Mouse (Mus musculus) kidney, embryonic 16.5 days (tissue): ENCODE data around the gene Mrgprd. TPM values are rescaled to one million over a fixed set of nuclear protein-coding genes. Genes with fewer than 3 reads are reported as not detected.

ENCODE experiments used
- ATAC-seq: fragments of 200-750 bp; cut with Nextera tagmentation; 2 replicates; pipeline ENCODE4 v1.8.0; 2017; ENCODE audit warnings: moderate TSS enrichment; ENCODE audit not compliant: low FRiP score, low TSS enrichment
- H3K27ac ChIP-seq: fragments of 300-500 bp; sonication (generic); 2 replicates; pipeline ENCODE4 v1.5.1; 2014; ENCODE audit warnings: low read length
- H3K27me3 ChIP-seq: fragments of 300-500 bp; sonication (generic); 2 replicates; pipeline ENCODE4 v1.6.1; 2014; ENCODE audit warnings: low read length, control low read depth, mixed read lengths; ENCODE audit not compliant: insufficient read depth
- H3K36me3 ChIP-seq: fragments of 300-500 bp; sonication (generic); 2 replicates; pipeline ENCODE4 v1.6.1; 2014; ENCODE audit warnings: low read length, control low read depth, mixed read lengths; ENCODE audit not compliant: insufficient read depth
- H3K4me1 ChIP-seq: fragments of 300-500 bp; sonication (generic); 2 replicates; pipeline ENCODE4 v1.6.1; 2014; ENCODE audit warnings: low read length, control low read depth, mixed read lengths; ENCODE audit not compliant: insufficient read depth
- H3K4me2 ChIP-seq: fragments of 300-500 bp; sonication (generic); replicated peaks from 2 replicates; pipeline ENCODE4 v1.6.1; 2014; ENCODE audit warnings: low read depth, low read length
- H3K4me3 ChIP-seq: fragments of 300-500 bp; sonication (generic); 2 replicates; pipeline ENCODE4 v1.5.1; 2014; ENCODE audit warnings: mild to moderate bottlenecking, low read length
- H3K9ac ChIP-seq: fragments of 300-500 bp; sonication (generic); replicated peaks from 2 replicates; pipeline ENCODE4 v1.6.1; 2014; ENCODE audit warnings: low read length
- H3K9me3 ChIP-seq: fragments of 300-500 bp; sonication (generic); 2 replicates; pipeline ENCODE4 v1.6.1; 2016; ENCODE audit warnings: low read length, control low read depth
- WGBS: fragments of 180-500 bp; shearing (Covaris S2); extraction: QIAGEN DNeasy Blood & Tissue Kit; methylation state at CpG from one replicate; pipeline ENCODE4 v1.1.7; 2014; 5-methylcytosine and 5-hydroxymethylcytosine counted together
- polyA plus RNA-seq: library from polyadenylated mRNA; unstranded; fragments of >200 nt; fragmentation: Nextera tagmentation; extraction: Ambion mirVana; gene quantifications from 2 replicates; pipeline ENCODE4 v1.2.1, GENCODE M21; 2015

Gene Mrgprd
- polyA plus RNA-seq, 1 experiment from 2014 or later, result not detected

DNA sequence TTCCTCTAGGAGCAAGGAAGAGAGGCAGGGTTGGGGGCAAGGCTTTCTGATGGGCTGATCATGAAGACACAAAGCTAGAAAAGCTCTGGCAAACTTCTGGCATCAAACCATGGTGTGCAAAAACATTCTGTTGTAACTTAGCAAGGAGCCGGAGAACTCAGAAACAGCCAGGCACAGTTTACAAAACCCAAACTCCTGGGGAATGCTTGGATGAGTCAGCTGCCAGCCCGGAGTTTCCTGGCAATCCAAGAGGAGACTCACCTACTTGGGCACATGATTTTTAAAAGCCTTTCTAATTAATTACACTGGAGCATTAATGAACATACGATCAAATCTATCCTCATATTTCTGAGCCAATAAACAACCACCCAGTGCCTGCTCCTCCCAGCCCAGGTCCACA is 2.5 kb upstream of the Mrgprd start:
- 79% methylated on average over 3 of the region's 3 CpGs for WGBS

DNA sequence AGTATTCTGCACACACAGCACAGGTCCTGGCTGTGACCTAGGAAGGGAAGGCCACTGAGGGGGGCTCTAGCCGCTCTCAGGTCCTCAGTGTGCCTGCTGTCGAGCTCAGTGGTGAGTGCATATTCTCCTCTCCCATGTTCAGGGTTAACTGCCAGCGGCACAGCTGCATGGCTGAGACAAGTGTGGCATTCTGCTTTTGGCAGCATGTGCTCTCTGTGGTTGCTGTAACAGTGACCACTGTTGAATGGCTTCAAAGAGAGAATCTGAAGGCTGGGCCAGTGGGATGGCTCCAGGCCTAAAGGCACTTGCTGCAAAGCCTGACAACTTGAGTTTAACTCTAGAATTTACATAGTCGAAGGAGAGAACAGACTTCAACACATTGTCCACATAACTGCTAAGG is 2.9 kb downstream of the Mrgprd start:
- H3K27ac ChIP-seq, result no peak overlapping the region
- no peak overlapping the region for H3K4me3 ChIP-seq
- H3K4me1 ChIP-seq, result no peaks in the 10 kb centered on the region
- H3K27me3 ChIP-seq, result no peaks in the 10 kb centered on the region
- H3K9me3 ChIP-seq, result no peaks in the 10 kb centered on the region
- H3K36me3 ChIP-seq, result no peaks in the 10 kb centered on the region
- 73% methylated on average over 4 of the region's 4 CpGs for WGBS
- ATAC-seq, result no peak
- H3K9ac ChIP-seq, result no peak overlapping the region
- no peak overlapping the region for H3K4me2 ChIP-seq

More for the DNA sequence above, 2.5 kb upstream of the Mrgprd start:
- Histone ChIP-seq H3K36me3 (no peaks in the 10 kb centered on the region), H3K9me3 (no peaks in the 10 kb centered on the region), H3K9ac (no peak overlapping the region), H3K4me2 (no peak overlapping the region), H3K27me3 (no peaks in the 10 kb centered on the region), H3K27ac (no peak overlapping the region), H3K4me1 (0 out of 2 replicates have a peak, but pooled peaks cover 6% of the 10 kb centered on the region), H3K4me3 (no peak overlapping the region)
- no peak for ATAC-seq

DNA sequence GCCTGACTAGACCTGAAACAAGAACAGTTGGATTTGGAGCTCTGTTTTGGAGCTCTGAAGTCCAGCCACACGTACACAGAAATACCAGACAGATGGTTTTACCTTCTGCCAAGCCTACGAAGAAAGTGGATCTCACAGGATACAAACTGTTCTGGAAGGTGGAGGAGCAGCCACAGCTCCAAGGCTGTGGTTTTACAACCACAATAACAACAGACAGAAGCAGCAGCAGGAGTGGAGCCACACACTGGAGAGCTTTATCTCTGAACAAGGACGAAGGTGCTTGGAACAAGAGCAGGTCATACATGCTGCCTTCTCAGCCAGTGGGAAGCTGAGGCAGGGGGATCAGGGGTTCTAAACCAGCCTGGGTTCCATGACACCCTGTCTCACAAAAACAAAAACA is 4.8 kb downstream of the Mrgprd start:
- Histone ChIP-seq H3K4me1 (no peaks in the 10 kb centered on the region), H3K9ac (no peak overlapping the region), H3K9me3 (no peaks in the 10 kb centered on the region), H3K36me3 (no peaks in the 10 kb centered on the region), H3K4me2 (no peak overlapping the region), H3K27me3 (no peaks in the 10 kb centered on the region), H3K27ac (no peak overlapping the region), H3K4me3 (no peak overlapping the region)
- 66% methylated on average over 3 of the region's 3 CpGs for WGBS
- no peak for ATAC-seq

DNA sequence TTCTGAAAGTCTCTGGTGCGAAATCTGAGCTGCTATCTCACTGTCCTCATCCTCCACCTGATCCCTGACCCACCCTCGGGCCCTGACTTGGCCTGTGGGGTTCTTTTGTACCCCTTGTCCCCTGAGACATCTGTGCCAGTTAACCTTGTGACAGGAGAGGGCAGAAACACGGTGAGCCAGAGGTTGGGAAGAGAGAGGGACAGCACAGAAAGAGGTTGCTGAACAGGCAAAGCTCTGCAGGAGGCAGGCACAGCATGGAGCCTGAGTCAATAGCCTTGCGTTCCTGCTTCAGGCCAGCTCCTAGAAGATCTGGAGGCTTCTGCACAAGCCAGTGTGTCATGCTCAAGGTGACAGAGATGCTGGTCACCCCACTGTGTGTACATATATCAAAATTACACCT is 9.0 kb downstream of the Mrgprd start:
- Histone ChIP-seq H3K36me3 (no peaks in the 10 kb centered on the region), H3K4me2 (no peak overlapping the region), H3K9ac (no peak overlapping the region), H3K4me3 (no peak overlapping the region), H3K27me3 (no peaks in the 10 kb centered on the region), H3K4me1 (no peaks in the 10 kb centered on the region), H3K9me3 (no peaks in the 10 kb centered on the region), H3K27ac (no peak overlapping the region)
- 38% methylated on average over 4 of the region's 4 CpGs for WGBS
- ATAC-seq, result no peak

DNA sequence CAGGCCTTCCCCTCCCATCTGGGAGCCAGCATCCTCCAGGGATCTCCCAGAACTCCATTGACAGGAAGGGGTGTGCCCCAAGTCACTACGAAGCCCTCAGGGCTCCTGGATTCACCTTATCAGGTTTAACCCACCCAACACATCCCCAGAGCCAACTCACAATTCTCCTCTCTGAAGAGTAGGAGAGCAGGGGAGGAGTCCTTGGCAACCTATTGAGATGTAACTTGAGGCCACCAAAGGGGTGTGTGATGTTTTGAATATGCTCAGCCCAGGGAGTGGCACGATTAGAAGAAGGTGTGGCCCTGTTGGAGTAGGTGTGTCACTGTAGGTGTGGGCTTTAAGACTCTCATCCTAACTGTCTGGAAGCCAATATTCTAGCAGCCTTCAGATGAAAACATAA is 11.1 kb downstream of the Mrgprd start:
- 0 out of 2 replicates have a peak, but pooled peaks cover 3% of the 10 kb centered on the region for H3K4me1 ChIP-seq
- no peaks in the 10 kb centered on the region for H3K27me3 ChIP-seq
- no peak overlapping the region for H3K4me2 ChIP-seq
- ATAC-seq, result no peak
- H3K9ac ChIP-seq, result no peak overlapping the region
- 38% methylated on average over 2 of the region's 2 CpGs for WGBS
- no peaks in the 10 kb centered on the region for H3K36me3 ChIP-seq
- no peak overlapping the region for H3K4me3 ChIP-seq
- H3K27ac ChIP-seq, result no peak overlapping the region
- H3K9me3 ChIP-seq, result no peaks in the 10 kb centered on the region

DNA sequence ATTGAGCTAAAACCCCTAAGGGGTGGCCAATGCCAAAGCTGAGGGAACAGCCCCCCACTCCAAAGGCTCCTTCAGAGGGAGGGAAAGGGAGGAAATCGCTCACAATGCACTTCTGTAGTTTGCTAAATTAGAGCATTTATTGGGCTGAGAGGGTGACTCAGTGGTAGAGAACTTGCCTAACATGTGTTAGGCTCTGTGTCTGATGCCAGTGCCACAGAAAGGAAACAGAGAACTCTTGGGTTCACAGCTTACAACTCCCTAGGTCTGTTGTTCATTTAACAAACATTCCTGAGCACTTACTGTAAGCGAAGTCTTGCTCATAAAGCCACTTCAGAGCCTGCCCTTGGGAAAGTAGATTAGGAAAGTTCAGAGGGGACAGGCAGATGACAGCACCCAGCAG is 15.3 kb downstream of the Mrgprd start:
- 0 out of 2 replicates have a peak, but pooled peaks cover 3% of the 10 kb centered on the region for H3K4me1 ChIP-seq
- H3K9ac ChIP-seq, result no peak overlapping the region
- no peaks in the 10 kb centered on the region for H3K27me3 ChIP-seq
- no peak overlapping the region for H3K27ac ChIP-seq
- H3K9me3 ChIP-seq, result no peaks in the 10 kb centered on the region
- WGBS, result 42% methylated on average over 2 of the region's 2 CpGs
- no peak overlapping the region for H3K4me2 ChIP-seq
- no peaks in the 10 kb centered on the region for H3K36me3 ChIP-seq
- no peak for ATAC-seq
- H3K4me3 ChIP-seq, result no peak overlapping the region

DNA sequence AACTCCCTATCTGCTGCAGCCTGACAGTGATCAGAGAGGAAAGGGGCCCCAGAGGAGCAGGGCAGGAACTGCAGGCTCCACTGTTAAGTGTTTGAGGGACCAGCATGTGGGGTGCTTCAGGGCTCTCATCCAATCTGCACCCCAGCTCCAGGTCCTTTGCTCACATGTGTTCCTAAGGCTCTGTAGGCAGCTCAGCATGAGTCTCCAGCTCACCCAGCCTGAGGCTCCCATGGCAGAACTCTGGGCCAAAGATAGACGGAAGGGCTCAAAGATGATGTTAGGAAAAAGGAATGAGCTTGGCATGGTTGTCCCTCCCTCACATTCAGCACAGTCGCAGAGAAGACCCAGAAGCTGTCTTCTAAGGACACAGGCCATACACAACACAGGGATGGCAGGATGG is 16.0 kb downstream of the Mrgprd start:
- Histone ChIP-seq H3K27ac (no peak overlapping the region), H3K4me2 (no peak overlapping the region)
- 66% methylated on average over 2 of the region's 2 CpGs for WGBS

DNA sequence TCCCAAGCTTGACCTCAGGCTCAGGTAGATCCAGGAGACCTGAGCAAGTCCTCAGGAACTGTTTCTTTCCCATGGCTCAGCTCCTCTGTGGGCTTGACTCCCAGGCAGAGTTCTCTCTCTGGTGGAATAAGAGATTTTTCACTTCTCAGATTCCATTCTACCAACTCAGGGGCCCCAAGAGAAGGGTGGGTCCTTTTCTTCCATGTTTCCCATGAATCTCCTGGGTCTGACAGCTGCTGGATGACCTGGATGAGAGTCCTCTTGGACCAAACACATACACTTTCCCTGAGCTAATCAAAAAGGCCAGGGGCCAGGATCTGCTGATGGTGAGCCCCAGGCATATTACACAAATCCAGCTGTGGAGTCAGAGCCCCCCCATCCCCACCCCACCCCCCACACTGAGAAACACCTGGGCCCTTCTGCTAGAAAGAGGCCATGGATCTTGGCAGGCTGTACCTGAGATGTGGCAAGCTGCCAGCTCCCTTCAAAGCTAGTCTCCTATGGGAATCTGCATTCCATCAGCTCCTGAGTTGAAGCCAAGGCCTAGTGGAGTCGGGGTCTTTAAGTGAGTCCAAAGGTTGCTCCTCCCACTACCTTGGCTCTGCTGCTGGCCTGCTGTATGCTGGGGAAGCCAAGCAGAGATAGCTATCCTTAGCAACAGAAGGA is 17.9 kb downstream of the Mrgprd start:
- H3K27ac ChIP-seq, result no peak overlapping the region
- WGBS, result 54% methylated on average over 1 of the region's 1 CpGs

More for the DNA sequence above, 16.0 kb downstream of the Mrgprd start:
- ATAC-seq, result no peak
- H3K9ac ChIP-seq, result no peak overlapping the region
- no peaks in the 10 kb centered on the region for H3K9me3 ChIP-seq
- no peak overlapping the region for H3K4me3 ChIP-seq
- 0 out of 2 replicates have a peak, but pooled peaks cover 3% of the 10 kb centered on the region for H3K4me1 ChIP-seq
- no peaks in the 10 kb centered on the region for H3K27me3 ChIP-seq
- no peaks in the 10 kb centered on the region for H3K36me3 ChIP-seq

DNA sequence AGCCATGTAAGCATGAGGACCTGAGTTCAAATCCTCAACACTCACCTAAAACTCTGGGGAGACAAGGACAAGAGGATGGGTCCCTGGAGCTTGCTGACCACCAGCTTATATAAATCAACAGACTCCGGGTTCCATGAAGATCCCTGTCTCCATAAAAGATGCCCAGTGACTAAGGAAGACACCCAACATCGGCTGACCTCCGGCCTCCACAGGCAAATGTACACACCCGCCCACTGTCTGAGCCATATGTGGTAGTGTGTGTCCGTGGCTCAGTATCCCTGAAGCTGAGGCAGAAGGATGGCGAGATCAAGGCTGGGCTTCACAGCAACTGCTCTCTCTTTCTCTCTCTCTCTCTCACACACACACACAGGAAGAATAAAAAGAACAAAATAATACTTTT is 19.3 kb downstream of the Mrgprd start:
- Histone ChIP-seq H3K9ac (no peak overlapping the region), H3K4me3 (no peak overlapping the region), H3K4me1 (0 out of 2 replicates have a peak, but pooled peaks cover 3% of the 10 kb centered on the region), H3K27ac (no peak overlapping the region), H3K4me2 (no peak overlapping the region), H3K27me3 (no peaks in the 10 kb centered on the region), H3K9me3 (no peaks in the 10 kb centered on the region), H3K36me3 (no peaks in the 10 kb centered on the region)
- no peak for ATAC-seq
- WGBS, result 81% methylated on average over 6 of the region's 6 CpGs

More for the DNA sequence above, 17.9 kb downstream of the Mrgprd start:
- no peaks in the 10 kb centered on the region for H3K36me3 ChIP-seq
- ATAC-seq, result 0 out of 2 replicates have a peak, but pooled peaks have one; percentile 27
- no peak overlapping the region for H3K4me2 ChIP-seq
- H3K27me3 ChIP-seq, result no peaks in the 10 kb centered on the region
- no peak overlapping the region for H3K9ac ChIP-seq
- H3K4me1 ChIP-seq, result 0 out of 2 replicates have a peak, but pooled peaks cover 3% of the 10 kb centered on the region
- no peak overlapping the region for H3K4me3 ChIP-seq
- H3K9me3 ChIP-seq, result no peaks in the 10 kb centered on the region

DNA sequence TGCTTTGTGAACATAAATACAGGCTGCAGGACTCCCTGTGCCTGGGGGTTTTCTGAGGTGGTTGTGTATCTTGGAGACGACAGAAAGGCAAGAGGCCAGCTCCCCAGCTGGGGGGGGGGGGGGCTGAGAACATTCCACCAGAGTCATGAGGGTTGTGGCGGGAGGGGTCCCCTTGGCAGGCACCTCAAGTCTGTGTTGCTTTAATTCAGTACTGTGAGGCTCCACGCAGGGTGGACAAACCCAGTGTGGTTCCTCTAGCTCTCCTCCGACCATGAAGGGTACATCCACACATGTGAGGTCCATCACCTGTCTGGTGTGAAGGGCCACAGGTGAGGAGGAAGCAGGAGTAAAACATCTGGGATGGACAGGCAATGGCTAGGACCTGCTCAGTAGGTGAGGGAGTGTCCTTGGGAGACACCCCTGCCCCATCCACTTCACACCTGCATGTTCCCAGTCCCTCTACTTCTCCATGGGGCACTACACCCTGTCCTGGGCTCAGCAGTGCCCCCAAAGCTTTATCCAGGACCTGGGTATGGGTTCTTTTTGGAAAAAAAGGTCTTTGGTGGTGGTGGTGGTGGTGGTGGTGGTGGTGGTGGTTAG is 19.9 kb downstream of the Mrgprd start:
- H3K36me3 ChIP-seq, result no peaks in the 10 kb centered on the region
- ATAC-seq, result no peak
- no peaks in the 10 kb centered on the region for H3K9me3 ChIP-seq
- no peak overlapping the region for H3K27ac ChIP-seq
- H3K27me3 ChIP-seq, result no peaks in the 10 kb centered on the region
- H3K4me2 ChIP-seq, result no peak overlapping the region
- H3K4me3 ChIP-seq, result no peak overlapping the region
- 53% methylated on average over 4 of the region's 4 CpGs for WGBS
- 0 out of 2 replicates have a peak, but pooled peaks cover 3% of the 10 kb centered on the region for H3K4me1 ChIP-seq
- no peak overlapping the region for H3K9ac ChIP-seq
